Comparison of ENCODE assay signal across 21 mouse cellular contexts in the genomic region with DNA sequence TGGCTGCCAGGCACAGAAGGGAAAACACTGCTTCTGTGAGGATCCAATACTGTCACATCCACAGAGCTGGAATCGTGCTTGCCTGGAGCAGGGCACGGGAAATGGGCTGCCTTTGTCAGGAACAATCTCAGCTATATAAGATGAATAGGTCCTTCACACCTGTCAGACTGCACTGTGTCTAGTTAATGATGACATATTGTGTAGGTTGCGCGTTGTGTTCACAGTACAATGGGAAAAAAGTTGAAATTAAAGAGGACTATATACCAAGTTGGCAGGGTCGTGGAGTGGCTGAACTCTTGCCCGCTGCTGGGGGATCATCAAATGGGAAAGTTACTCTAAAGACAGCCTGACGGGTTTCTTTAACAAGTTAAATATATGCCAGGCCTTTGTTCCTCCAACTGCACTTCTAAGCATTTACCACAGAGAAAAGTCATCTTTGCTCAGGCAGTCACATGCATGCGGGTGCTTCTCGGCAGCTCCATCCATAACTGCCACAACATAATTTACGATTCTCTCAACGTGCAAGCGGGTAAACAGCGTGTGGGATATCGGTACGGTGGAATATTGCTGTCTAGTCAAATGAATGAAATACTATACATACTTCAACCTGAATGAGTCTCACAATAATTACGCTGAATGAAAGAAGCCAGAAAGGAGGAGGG.
DNase-seq lines count a peak whose midpoint lies in the region; ATAC-seq lines count a peak whose summit lies in the region.
"Had no signal": no experiment of that assay in that cellular context is flagged by ENCODE, and none has a peak within 500 bp of the region (broad histone marks: within the 10 kb centered on the region; RNA-seq: fewer than 3 reads in every experiment).

No protein-coding gene starts in this region.

- ATAC-seq in kidney, embryonic 14.5 days (ENCODE audit: low FRiP score, low TSS enrichment) = no peak
- ATAC-seq in hindbrain, embryonic 16.5 days = peak; percentile 62
- peak; percentile 59; the same call in 1 of the 2 replicates for ATAC-seq in neural tube, embryonic 12.5 days (ENCODE audit: low FRiP score, low read depth)
- ATAC-seq in liver, embryonic 11.5 days (replicated peaks; ENCODE audit: low FRiP score) = no peak
- ATAC-seq: CD4-positive, CD25-positive, alpha-beta regulatory T cell, adult 4 months; forebrain, embryonic 15.5 days; intestine, embryonic 16.5 days had no signal

- 67% methylated on average over 16 of the region's 16 CpGs for WGBS in kidney, embryonic 14.5 days
- WGBS in hindbrain, embryonic 16.5 days = 58% methylated on average over 16 of the region's 16 CpGs
- 31% methylated on average over 16 of the region's 16 CpGs for WGBS in neural tube, embryonic 12.5 days
- 87% methylated on average over 16 of the region's 16 CpGs for WGBS in liver, embryonic 11.5 days

- no peaks in the 10 kb centered on the region for H3K27me3 ChIP-seq in kidney, embryonic 14.5 days (ENCODE audit: control insufficient read depth, insufficient read depth, low read length)
- no peaks in the 10 kb centered on the region for H3K27me3 ChIP-seq in hindbrain, embryonic 16.5 days (replicated peaks; ENCODE audit: control insufficient read depth, insufficient read depth, low read length)
- H3K27me3 ChIP-seq in neural tube, embryonic 12.5 days (replicated peaks) = no peaks in the 10 kb centered on the region
- H3K27me3 ChIP-seq in liver, embryonic 11.5 days (replicated peaks; ENCODE audit: control insufficient read depth, insufficient read depth, low read length) = no peaks in the 10 kb centered on the region
- H3K27me3 ChIP-seq: embryonic facial prominence, embryonic 15.5 days; forebrain, embryonic 15.5 days; heart, embryonic 12.5 days had no signal

- intact Hi-C loops in left cerebral cortex, postnatal 25 days (cut with DNase I) = no loop called here

- H3K27ac ChIP-seq in kidney, embryonic 14.5 days (ENCODE audit: low read depth, low read length) = no peak overlapping the region
- no peak overlapping the region for H3K27ac ChIP-seq in hindbrain, embryonic 16.5 days (ENCODE audit: low read depth, low read length)
- H3K27ac ChIP-seq in neural tube, embryonic 12.5 days = no peak overlapping the region
- H3K27ac ChIP-seq in liver, embryonic 11.5 days (ENCODE audit: low read depth, low read length) = no peak overlapping the region
- H3K27ac ChIP-seq: embryonic facial prominence, embryonic 15.5 days; forebrain, embryonic 10.5 days; forebrain, embryonic 15.5 days had no signal

- H3K4me2 ChIP-seq in kidney, embryonic 14.5 days (replicated peaks; ENCODE audit: low read depth, low read length) = no peak overlapping the region
- no peak overlapping the region for H3K4me2 ChIP-seq in hindbrain, embryonic 16.5 days (ENCODE audit: low read length)
- H3K4me2 ChIP-seq in neural tube, embryonic 12.5 days (replicated peaks) = no peak overlapping the region
- H3K4me2 ChIP-seq in liver, embryonic 11.5 days = no peak overlapping the region
- H3K4me2 ChIP-seq: embryonic facial prominence, embryonic 15.5 days; forebrain, embryonic 15.5 days; heart, embryonic 12.5 days had no signal

- H3K4me3 ChIP-seq in kidney, embryonic 14.5 days (ENCODE audit: low read length) = no peak overlapping the region
- no peak overlapping the region for H3K4me3 ChIP-seq in hindbrain, embryonic 16.5 days (ENCODE audit: low read length)
- no peak overlapping the region for H3K4me3 ChIP-seq in neural tube, embryonic 12.5 days
- no peak overlapping the region for H3K4me3 ChIP-seq in liver, embryonic 11.5 days (ENCODE audit: low read depth, low read length)
- H3K4me3 ChIP-seq: embryonic facial prominence, embryonic 15.5 days; erythroblast, embryonic 14.5 days; forebrain, embryonic 10.5 days; forebrain, embryonic 15.5 days; heart, embryonic 12.5 days had no signal

- H3K4me1 ChIP-seq in kidney, embryonic 14.5 days (ENCODE audit: control insufficient read depth, insufficient read depth, low read length) = no peaks in the 10 kb centered on the region
- H3K4me1 ChIP-seq in hindbrain, embryonic 16.5 days (ENCODE audit: control insufficient read depth, insufficient read depth, low read depth, low read length) = no peaks in the 10 kb centered on the region
- H3K4me1 ChIP-seq in neural tube, embryonic 12.5 days = peaks cover 25% of the 10 kb centered on the region
- H3K4me1 ChIP-seq in liver, embryonic 11.5 days (replicated peaks; ENCODE audit: control insufficient read depth, insufficient read depth, low read length) = peaks cover 10% of the 10 kb centered on the region

- peak; percentile 17 for DNase-seq in kidney, postnatal 14 days
- DNase-seq in left cerebral cortex, postnatal 25 days (ENCODE audit: low spot score in 2 of 2) = no peak
- no peak for DNase-seq in liver, embryonic 11.5 days (ENCODE audit: low spot score)
- DNase-seq in frontal cortex, postnatal 14 days (ENCODE audit: low spot score in 2 of 2) = no peak
- DNase-seq: adrenal gland, adult 8-10 months; adrenal gland, postnatal 36 days; cerebellum, adult 2 months; cerebellum, postnatal 14 days; embryo, embryonic 11 days; gastrocnemius, postnatal 10 days; heart, postnatal 36 days had no signal

- no peak overlapping the region for H3K9ac ChIP-seq in kidney, embryonic 14.5 days (ENCODE audit: low read depth, low read length)
- no peak overlapping the region for H3K9ac ChIP-seq in hindbrain, embryonic 16.5 days (ENCODE audit: low read depth, low read length)
- H3K9ac ChIP-seq in neural tube, embryonic 12.5 days = no peak overlapping the region
- H3K9ac ChIP-seq in liver, embryonic 11.5 days (ENCODE audit: low read depth, low read length) = no peak overlapping the region
- H3K9ac ChIP-seq: embryonic facial prominence, embryonic 15.5 days; forebrain, embryonic 15.5 days; heart, embryonic 12.5 days had no signal

- H3K36me3 ChIP-seq in kidney, embryonic 14.5 days (ENCODE audit: control insufficient read depth, insufficient read depth, low read length) = no peaks in the 10 kb centered on the region
- H3K36me3 ChIP-seq in hindbrain, embryonic 16.5 days (ENCODE audit: control insufficient read depth, insufficient read depth, low read length) = no peaks in the 10 kb centered on the region
- no peaks in the 10 kb centered on the region for H3K36me3 ChIP-seq in neural tube, embryonic 12.5 days
- H3K36me3 ChIP-seq in liver, embryonic 11.5 days (ENCODE audit: control insufficient read depth, insufficient read depth, low read length) = no peaks in the 10 kb centered on the region
- H3K36me3 ChIP-seq: embryonic facial prominence, embryonic 15.5 days; forebrain, embryonic 10.5 days; forebrain, embryonic 15.5 days had no signal

- H3K9me3 ChIP-seq in kidney, embryonic 14.5 days (ENCODE audit: control insufficient read depth, low read length) = no peaks in the 10 kb centered on the region
- H3K9me3 ChIP-seq in hindbrain, embryonic 16.5 days (ENCODE audit: control insufficient read depth, low read length) = no peaks in the 10 kb centered on the region
- H3K9me3 ChIP-seq in neural tube, embryonic 12.5 days = 0 out of 2 replicates have a peak, but pooled peaks cover 4% of the 10 kb centered on the region
- no peaks in the 10 kb centered on the region for H3K9me3 ChIP-seq in liver, embryonic 11.5 days (ENCODE audit: control insufficient read depth, low read length)
- H3K9me3 ChIP-seq: embryonic facial prominence, embryonic 15.5 days; forebrain, embryonic 15.5 days had no signal

Comparison
In these comparisons a context has a peak if more than half of its experiments do, and no peak if none do; other contexts are left out.
1. ATAC-seq: peak in hindbrain, embryonic 16.5 days (single experiment) and neural tube, embryonic 12.5 days (single experiment); none in kidney, embryonic 14.5 days (single experiment) and liver, embryonic 11.5 days (single experiment).